Mouse (Mus musculus) lung, postnatal 10 days (tissue): ENCODE results near the gene Myo9b.
A peak's percentile ranks its signal among the peaks of the same experiment; 100 is the strongest.

Experiments
- DNase-seq: peaks from one replicate; pipeline ENCODE4 v3.0.0; 2021

Myo9b gene

DNA sequence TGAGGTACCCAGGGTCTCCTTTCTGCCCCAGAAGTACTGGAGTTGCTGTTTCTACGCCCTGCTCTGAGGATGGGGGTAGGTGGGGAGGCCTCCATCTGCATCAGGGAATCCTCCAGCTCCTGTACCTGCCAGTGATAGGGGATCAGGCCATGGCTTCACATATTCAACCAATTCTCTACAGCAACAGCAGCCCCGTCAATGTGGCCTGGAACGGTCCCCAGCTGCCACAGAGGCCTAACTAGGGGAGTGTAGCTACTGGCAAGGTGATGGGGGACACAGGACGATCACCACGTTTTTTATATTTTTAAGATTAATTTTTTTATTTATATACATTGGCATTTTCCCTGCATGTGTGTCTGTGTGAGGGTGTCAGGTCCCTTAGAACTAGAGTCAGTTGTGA lies 119.9 kb downstream of the Myo9b start:
- DNase-seq, result no peak

DNA sequence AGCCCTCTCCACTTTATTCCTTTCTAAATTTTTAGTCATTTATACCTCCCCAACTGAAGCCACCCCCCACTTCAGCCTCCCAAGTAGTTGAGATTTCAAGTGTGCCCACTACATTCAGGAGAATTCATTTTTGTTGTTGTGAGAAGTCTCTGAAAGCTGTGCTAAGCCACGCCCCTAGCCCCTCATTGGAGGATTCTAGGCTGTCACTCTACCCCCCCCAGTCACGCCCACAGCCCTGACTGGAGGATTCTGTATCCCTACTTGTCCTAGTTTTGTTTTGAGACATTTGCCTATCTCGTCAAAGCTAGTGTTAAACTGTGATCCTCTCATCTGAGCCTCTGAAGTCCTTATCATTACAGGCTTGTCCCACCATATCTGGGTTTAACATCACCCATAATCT lies 120.4 kb downstream of the Myo9b start:
- peak; percentile 86 for DNase-seq

DNA sequence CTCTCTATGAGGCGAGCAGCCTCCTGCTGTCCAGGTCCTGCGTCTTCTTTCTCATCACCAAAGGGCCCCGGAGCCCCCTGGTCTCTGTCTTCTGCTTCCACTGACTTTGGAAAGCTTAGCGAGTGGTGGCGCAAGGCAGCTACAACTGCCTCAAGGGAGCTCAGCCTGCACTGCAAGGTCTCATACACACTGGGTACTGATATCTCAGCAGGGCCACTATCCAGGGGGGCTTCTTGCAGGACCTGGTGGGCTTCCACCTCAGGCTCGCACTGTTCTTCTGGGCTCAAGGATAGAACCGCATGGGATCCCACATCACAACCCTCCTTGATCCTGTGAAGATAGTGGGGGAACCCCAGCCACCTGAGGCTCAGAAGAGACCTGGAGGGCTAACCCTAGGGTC lies 122.0 kb downstream of the Myo9b start:
- no peak for DNase-seq

DNA sequence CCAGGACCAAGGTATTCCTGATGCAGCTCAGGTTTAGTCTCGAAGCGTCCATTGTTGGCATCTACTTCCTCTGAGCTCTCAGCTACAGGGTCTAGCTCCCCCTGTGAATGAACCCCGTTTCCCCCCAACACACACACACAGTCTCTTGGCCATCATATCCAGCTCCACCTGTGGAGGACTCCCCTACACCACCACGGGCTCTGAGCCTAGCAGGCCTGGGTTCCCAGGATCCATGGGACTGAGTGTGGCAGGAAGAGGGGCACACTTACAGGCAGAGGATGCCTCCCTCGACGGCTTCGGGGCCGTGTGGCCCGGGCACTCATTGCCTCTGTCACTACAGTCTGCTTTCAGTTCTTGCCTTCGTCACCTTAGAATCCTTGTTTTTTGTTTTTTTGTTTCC lies 122.6 kb downstream of the Myo9b start:
- DNase-seq, result no peak

DNA sequence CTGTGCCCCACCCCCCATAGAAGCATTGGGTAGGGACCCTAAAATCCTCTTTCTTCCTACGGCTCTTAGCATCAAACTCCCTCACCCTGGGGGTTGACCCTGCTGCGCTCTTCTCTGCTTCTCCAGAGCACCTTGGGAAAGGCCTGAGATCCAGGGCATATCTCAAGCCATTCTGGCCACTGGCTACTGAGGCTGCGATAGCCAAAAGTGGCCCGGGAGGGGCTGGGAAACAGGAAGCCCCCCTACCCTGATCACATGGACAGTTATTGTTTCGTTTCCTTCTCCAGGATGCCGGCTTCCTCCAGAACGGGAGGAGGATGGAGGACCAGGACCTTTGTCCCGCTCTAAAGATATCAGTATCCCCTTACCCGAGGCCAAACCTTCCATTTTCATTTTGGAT lies 123.1 kb downstream of the Myo9b start, which contains the start of gene Ushbp1:
TSS of gene Ushbp1 (minus strand) at position 174 of the 400 bp plus-strand sequence.
- DNase-seq, result peak; percentile 70

DNA sequence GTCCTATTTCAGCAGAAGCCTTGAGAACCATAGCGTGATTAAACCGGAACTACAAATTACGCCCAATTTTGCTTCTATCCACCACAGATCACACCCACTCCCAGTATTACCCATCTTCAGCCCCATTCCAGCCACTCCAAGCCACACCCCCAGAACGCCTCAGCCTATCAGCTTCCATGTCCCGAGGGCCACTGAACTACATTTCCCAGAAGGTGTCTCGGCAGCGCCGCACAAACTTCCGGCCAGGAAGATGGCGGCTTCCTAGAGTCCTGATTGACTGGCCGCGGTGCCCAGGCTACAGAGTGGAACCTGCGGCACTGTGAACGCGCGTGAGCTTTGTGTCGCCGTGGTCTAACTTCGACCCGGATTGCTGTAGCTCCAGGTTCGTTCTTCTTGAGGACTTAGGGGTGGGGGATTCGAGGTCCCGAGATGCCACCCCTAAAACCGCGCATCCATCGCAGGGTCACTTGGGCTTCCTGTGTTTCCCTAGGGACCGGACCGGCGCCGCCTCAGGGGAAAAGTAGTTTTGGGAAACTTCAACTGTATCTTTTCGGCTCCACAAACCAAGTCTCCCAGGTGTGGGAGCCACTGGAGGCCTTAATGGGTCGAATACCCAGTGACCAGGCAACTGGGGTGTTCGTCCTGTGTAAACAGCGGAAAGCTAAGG lies 124.3 kb downstream of the Myo9b start, which contains the start of gene Babam1:
TSS of gene Babam1 (plus strand) at position 223 of the 667 bp plus-strand sequence.
- DNase-seq, result peak; percentile 98

DNA sequence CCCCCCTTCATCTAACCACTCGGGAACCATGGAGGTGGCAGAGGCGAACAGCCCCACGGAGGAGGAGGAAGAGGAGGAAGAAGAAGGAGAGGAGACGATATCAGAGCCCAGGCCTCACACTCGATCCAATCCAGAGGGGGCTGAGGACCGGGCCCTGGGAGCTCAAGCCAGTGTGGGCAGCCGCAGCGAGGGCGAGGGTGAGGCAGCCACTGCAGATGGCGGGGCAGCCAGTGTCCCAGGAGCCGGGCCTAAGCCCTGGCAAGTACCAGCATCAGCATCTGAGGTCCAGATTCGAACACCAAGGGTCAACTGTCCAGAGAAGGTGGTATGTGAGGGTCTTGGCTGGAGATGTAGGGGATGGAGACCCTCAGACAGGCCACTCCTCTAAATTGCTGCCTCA lies 125.2 kb downstream of the Myo9b start:
- DNase-seq, result no peak

DNA sequence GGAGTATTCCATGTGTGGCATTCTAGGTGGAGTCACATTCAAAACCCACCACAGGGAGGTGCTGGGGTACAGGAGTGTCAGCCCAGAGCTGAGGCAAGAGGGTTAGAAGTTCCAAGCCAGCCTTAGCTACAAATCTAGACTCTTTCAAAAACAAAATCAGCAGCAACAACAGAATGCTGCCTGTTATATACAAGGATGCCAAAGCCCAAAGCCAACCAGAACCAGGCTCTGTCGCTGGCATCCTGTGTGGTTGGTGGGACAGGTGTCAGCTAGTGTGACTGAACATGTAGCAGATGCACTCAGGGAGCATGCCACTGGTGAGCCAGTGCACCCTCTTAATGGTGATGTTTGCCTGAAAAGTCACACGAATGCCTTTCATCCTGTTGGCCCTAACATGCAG lies 128.3 kb downstream of the Myo9b start:
- no peak for DNase-seq

DNA sequence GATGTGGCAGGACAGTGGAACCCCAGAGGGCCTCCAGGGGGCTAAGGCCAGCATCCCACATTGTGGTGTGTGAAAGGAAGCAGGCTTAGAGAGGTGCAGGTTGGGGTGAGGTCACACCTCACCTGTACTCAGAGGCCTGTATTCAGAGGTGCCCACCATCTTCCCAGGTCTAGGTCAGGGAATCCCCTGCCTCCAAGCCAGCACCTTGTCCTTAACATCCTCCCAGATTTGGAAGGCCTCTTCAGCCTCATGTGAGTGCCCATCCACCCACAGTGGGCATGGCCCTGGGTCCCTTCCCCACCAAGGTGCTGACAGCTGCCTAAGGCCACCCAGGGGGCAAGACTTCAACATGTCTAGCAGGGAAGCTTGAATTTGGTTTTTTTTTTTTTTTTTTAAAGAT lies 128.9 kb downstream of the Myo9b start:
- DNase-seq, result no peak

DNA sequence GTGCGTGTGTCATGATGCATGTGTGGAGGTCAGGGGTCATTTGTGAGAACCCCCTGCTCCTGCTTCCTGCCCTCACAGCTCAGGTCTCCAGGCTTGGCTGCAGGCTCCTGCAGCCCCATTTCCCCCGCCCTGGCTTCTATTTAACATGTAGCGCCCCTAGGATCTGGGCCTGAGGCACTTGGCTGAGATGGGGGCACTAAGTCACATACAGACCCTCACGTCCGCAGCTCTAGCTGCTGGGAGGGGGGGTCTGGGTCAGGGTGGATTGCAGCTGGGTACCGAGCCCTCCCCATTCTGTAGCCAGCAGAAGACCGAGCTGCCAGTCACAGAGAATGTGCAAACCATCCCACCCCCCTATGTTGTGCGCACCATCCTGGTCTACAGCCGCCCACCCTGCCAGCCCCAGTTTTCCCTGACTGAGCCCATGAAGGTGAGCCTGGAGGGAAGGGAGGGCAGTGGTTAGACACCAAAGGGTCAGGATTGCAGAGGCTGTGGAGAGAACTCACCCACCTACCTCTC lies 130.0 kb downstream of the Myo9b start:
- DNase-seq, result no peak

DNA sequence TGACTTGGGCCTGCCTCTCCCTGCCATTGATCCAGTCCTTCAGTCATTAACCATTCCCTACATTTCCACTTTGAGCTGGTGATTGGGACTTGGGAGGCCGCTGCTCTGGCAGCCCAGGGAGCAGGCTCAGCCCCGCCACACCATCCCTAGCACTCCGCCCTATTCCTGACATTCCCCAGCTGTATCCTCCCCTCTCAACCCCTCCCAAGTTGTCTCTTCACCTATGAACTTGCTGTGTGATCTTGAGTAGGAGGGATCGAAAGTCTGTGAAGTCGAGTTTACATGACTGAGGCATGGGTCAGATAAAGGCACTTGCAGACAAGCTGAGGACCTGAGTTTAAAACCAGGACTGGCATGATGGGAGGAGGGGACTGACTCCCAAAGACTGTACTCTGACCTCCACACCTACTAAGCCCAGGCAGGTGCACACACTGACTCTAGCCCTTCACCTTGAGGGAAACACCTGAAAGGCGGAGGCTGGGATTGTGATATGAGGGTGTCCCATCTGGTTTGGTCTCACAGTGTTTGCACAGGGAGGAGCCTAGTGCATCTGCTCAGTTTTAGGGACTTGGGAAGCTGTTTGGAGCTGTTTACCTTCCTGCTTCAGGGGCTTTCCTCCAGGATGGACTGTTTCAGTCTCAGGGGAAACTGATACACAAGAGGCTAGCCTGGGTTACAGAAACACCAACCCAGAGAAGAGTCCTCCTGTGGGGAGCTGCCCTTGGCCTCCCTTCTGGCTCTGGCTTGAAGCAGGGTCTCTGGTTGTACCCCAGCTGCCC lies 130.8 kb downstream of the Myo9b start:
- no peak for DNase-seq

DNA sequence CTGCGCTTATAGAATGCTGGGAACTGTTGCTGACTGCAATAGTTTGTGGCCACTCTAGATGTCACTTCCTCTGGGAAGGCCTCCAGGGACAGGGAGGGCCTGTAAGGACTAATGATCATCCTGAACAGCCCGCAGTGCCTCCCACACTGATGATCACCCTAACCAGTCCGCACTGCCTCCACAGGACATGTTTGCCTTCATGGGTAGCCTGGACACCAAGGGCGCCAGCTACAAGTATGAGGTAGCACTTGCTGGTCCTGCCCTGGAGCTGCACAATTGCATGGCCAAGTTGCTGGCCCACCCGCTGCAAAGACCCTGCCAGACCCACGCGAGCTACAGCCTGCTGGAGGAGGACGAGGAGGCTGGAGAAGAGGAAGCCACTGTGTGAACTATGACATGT lies 131.5 kb downstream of the Myo9b start:
- no peak for DNase-seq

DNA sequence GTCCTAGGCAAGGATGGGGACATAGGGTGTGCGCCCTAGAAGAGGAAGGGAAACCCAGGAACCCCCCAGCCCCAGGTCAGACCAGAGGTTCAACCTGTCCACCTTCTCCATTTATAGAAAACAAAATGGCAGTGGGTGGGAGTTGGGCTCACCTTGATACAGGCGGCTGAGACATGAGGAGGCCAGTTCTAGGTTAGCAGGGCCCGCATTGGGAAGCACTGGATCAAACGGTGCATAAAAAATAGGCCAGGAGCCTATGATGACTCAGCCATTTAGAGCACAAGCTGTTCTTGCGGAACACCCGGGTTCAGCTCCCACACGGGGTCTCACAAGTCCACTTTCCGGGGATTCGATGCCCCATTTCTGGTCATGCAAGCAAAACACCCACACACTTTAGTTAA lies 132.4 kb downstream of the Myo9b start:
- DNase-seq, result no peak

DNA sequence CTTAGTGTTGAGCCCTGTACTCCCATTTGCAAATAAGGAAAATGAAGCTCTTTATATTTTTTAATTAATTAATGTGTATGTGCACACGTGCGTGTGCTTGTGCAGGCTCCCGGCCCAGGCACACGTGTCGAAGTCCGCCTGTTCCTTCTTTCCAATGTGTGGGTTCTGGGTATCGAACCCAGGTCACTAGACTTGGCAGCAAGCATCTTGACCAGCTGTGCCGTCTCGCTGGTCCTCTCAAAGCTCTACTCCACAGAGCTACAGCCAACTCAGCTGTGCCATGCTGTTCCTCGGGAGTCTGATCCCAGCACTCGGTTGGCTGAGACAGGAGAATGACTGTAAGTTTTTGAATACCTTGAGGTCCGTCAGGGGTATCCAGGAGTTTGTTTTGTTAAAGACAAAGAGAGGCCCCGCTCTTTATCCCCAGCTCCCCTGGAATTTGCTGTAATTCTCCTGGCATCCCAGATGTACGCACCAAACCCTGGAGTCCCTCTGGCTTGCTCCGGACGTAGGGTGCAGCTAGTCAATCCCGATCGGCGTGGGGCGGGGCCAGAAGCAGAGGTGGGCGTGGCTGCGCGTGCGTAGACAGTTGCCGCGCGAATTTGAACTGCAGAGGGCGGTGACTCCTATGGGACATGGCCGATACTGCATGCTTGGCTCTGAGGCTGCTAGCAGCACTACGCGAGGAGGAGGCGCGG lies 133.0 kb downstream of the Myo9b start, which contains the start of gene Ankle1:
TSS of gene Ankle1 (plus strand) at position 610 of the 698 bp plus-strand sequence.
- DNase-seq, result peak; percentile 98

DNA sequence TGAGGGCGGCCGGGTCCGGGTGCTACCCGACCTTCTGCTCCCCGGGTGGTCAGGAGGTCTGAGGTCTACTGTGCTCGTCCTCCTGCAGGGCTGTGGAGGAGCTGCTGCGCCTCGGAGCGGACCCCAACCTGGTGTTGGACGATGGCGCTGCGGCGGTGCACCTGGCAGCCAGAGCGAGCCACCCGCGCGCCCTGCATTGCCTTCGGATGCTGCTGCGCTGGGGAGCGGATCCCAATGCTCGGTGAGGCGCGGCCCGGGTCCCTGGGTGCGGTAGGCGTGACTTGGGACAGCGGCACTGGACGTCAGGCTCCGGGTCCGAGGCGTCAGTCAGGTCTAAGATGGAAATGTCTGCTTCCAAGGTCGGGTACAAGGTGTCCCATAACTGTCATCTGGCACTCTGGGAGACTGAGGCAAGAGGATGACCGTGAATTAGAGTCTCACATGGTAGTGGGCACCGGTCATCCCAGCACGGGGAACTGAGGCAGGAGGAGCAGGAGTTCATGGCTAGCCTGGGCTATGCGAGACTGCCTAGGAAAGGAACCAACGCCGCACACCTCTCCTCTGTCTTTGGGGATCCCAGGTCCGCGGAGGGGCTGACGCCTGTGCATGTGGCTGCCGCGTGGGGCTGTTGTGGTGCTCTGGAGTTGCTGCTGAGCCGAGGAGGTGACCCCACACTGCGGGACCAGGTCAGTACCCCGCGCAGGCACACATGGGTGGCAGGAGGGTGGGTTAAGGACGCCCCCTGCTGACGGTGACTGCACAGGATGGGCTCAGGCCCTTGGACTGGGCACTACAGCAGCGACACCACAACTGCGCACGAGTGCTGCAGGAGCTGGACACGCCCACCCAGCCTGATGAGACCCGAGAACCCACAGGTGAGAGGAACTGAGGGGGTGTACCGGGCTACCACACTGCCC lies 133.8 kb downstream of the Myo9b start:
- DNase-seq, result peak; percentile 82

DNA sequence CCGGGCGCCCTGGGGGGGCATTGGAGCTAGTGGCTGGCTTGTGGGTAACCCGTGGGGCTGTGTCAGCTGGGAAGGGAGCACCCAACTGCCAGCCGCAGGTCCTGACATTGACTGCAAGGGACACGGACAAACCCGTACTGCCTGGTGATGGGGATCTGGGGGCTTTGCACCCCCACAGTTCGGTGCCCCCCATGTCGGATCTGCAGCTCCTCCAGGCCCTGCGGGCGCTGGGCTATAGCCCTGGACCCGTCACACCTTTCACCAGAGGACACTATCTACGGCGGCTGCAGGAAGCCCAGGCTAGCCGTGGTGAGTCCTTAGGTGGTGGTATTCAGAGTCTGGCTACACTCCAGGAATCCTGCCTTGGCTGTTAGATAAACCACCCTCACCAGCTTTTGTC lies 134.9 kb downstream of the Myo9b start:
- DNase-seq, result no peak

DNA sequence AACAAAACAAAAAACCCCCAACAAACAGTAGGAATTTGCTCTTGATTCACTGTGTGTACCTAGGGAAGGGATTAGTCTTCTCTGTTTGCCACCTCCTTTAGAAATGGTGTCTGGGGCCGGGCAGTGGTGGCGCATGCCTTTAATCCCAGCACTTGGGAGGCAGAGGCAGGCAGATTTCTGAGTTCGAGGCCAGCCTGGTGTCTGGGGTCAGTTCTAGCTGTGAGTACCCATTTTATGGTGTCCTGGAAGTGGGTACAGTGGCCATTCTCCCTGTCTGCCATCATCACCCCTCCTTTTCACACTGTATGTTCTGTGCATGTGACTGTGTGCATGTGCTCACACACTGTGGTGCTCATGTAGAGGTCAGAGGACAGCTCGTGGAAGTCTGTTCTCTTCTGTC lies 135.7 kb downstream of the Myo9b start:
- DNase-seq, result no peak
